Mouse (Mus musculus): ENCODE results near the gene Msl1. TPM values are rescaled to one million over a fixed set of nuclear protein-coding genes. Genes with fewer than 3 reads are reported as not detected.
A peak's percentile ranks its signal among the peaks of the same experiment; 100 is the strongest.

The Msl1 gene
- 87.2 and 94.6 TPM in 2 replicates for total RNA-seq (2014; rRNA removed)
- polyA plus RNA-seq (2015; fragmentation: Nextera tagmentation; extraction: Ambion mirVana) = 16.3 and 24.1 TPM in 2 replicates

DNA sequence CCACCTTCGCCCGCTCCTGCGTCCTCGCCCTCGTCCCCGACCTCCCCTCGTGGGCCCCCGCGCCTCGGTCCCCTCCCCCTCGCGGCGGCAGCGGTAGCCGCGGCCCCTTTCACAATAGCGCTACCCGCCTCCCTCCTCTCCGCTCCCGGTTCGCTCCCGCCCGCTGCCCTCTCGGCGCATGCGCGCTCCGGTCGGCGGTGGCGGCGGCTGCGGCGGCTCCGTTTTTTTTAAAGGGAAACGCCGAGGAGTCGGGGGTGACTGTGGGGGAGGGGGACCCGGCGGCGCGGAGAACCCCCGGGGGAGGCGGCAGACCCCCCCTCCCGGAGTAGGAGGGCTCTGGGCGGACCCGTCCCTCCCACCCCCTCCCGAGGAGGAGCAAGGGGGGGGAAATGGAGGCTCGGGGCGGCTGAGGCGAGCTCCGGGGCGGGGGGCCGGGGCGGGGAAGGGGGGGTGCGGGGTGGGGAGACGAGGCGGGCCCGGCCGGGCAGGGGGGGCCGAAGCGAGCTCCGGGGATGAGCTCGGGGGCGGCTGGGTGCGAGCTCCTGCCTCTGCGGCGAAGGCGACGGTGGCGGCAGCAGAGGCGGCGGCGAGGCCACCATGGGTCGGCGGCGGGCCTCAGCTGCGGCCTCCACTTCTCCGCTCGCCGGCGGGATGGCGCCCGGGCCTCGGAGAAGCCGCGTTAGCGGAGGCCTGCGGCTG lies at the start of gene Msl1:
Gene Msl1 (plus strand): TSS at position 502 of the 699 bp plus-strand sequence.
- Histone ChIP-seq H3K27ac (ENCODE audit: low read depth, low read length) (peak within 1 kb of the TSS; percentile 99), H3K36me3 (ENCODE audit: insufficient read depth) (peaks cover 3% of the 10 kb centered on the region), H3K4me1 (ENCODE audit: insufficient read depth) (peaks cover 21% of the 10 kb centered on the region), H3K27me3 (ENCODE audit: insufficient read depth, low read length) (no peaks in the 10 kb centered on the region), H3K9ac (peak within 1 kb of the TSS; percentile 98), H3K4me2 (ENCODE audit: low read depth) (peak within 1 kb of the TSS; percentile 71), H3K9me3 (ENCODE audit: low read length) (no peaks in the 10 kb centered on the region), H3K4me3 (ENCODE audit: low read depth, low read length) (peak within 1 kb of the TSS; percentile 98)
- ATAC-seq (peak; percentile 69), DNase-seq (peak; percentile 94)
- under 1% methylated on average over 45 of the region's 89 CpGs for WGBS
- no peak; the same call in 1 of the 2 replicates for TF ChIP-seq CTCF (IDR thresholded peaks at IDR 0.05; ENCODE audit: low read depth)

DNA sequence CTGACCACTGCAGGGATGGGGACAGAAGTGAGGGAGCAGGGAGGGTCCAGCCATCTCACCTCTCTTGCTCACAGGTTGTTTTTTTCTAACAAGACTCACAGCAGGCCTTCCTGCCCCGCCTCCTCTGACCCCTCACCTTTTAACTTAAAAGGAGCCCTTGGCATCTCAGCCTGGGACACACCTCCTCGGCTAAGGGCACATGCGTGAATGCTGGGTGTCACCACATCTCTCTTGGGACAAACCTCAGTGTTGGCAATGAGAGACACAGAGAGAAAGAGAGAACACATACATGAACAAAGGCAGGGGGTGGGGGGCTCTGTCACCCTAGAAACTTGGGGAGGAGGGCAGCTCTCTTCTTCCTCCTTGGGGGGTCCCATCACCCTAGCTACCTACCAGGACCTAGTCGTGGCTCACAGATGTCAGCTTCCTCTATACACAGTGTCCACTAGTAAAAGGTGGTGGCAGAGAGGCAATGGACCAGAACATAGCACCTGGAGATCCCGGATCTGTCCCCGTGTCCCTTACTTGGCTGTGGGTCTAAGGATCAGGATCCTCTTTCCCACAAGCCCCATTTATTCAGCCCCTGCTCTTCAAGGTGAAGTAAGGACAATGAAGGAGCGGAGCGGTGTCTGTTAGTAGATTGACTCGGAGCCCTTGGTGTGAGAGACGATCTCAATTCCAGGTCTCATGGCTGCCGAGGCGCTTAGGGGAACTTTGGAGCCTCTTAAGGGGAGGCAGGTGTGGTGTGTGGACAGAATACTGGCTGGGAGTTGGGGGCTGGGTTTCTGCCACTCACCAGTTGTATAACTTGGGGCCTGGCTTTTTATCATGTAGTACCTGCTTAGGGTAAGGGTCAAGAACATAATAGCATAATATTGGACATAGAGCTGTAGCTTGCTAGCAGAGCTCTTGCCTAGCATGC lies 49.1 kb upstream of the Msl1 start:
- no peaks in the 10 kb centered on the region for H3K27me3 ChIP-seq (ENCODE audit: insufficient read depth, low read length)
- H3K4me3 ChIP-seq (ENCODE audit: low read depth, low read length) = peak overlapping the region; percentile 22
- no peaks in the 10 kb centered on the region for H3K9me3 ChIP-seq (ENCODE audit: low read length)
- TF ChIP-seq CTCF (IDR thresholded peaks at IDR 0.05; ENCODE audit: low read depth) = no peak
- H3K4me2 ChIP-seq (ENCODE audit: low read depth) = peak overlapping the region; percentile 94
- 41% methylated on average over 12 of the region's 12 CpGs for WGBS
- peak overlapping the region; percentile 99 for H3K27ac ChIP-seq (ENCODE audit: low read depth, low read length)
- H3K36me3 ChIP-seq (ENCODE audit: insufficient read depth) = no peaks in the 10 kb centered on the region
- ATAC-seq (no peak), DNase-seq (no peak)
- H3K4me1 ChIP-seq (ENCODE audit: insufficient read depth) = peaks cover 70% of the 10 kb centered on the region
- peak overlapping the region; percentile 50 for H3K9ac ChIP-seq

- Histone ChIP-seq H3K27ac (ENCODE audit: low read depth, low read length) (peak overlapping the region; percentile 99), H3K4me1 (ENCODE audit: insufficient read depth) (peaks cover 75% of the 10 kb centered on the region), H3K4me3 (ENCODE audit: low read depth, low read length) (peak overlapping the region; percentile 22), H3K27me3 (ENCODE audit: insufficient read depth, low read length) (no peaks in the 10 kb centered on the region), H3K36me3 (ENCODE audit: insufficient read depth) (no peaks in the 10 kb centered on the region), H3K9ac (peak overlapping the region; percentile 50), H3K9me3 (ENCODE audit: low read length) (no peaks in the 10 kb centered on the region), H3K4me2 (ENCODE audit: low read depth) (peak overlapping the region; percentile 94)
- ATAC-seq = peak; percentile 84
- peak; percentile 96 for DNase-seq
- WGBS = 6% methylated on average over 19 of the region's 19 CpGs
- no peak for TF ChIP-seq CTCF (IDR thresholded peaks at IDR 0.05; ENCODE audit: low read depth)
Measured at GRCm38 (mm10) chr11:98746855-98747693, 48.2 kb upstream of the Msl1 start.

DNA sequence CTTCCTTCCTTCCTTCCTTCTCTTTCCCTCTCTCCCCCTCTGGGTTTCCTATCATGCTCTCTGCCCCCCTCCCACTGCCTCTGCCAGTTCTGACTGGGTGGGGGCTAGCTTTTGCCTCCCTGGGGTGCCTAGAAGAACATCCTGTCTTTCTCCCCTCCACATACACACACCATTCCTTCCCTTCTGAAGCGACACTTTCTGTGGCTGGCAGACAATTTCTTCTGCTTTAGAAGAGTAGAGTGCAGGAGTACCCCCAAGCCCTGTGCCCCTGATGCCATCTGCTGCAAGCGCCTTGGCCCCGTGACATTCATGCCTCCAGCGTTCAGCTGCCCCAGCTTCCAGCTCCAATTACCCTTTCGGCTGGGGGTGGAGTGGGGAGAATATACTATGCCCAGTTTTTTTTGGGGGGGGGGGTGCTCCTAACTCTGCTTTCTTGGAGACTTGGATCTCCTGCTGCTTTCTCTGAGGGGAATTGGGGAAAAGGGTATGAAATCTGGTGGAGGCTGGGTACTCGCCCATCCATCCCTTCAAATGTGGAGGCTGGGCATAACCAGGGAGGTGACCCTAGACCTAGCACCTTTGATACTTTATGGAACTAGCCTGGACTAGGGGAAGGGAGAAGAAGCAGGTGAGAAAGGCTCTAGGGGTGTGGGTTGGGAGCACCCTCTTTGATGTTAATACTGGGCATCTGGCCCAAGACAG lies 47.4 kb upstream of the Msl1 start:
- H3K9me3 ChIP-seq (ENCODE audit: low read length) = no peaks in the 10 kb centered on the region
- H3K27me3 ChIP-seq (ENCODE audit: insufficient read depth, low read length) = no peaks in the 10 kb centered on the region
- peak overlapping the region; percentile 94 for H3K4me2 ChIP-seq (ENCODE audit: low read depth)
- H3K36me3 ChIP-seq (ENCODE audit: insufficient read depth) = peaks cover 1% of the 10 kb centered on the region
- DNase-seq (no peak), ATAC-seq (peak; percentile 27)
- no peak for TF ChIP-seq CTCF (IDR thresholded peaks at IDR 0.05; ENCODE audit: low read depth)
- peak overlapping the region; percentile 30 for H3K4me3 ChIP-seq (ENCODE audit: low read depth, low read length)
- 4% methylated on average over 6 of the region's 6 CpGs for WGBS
- peak overlapping the region; percentile 66 for H3K9ac ChIP-seq
- H3K4me1 ChIP-seq (ENCODE audit: insufficient read depth) = peaks cover 75% of the 10 kb centered on the region
- H3K27ac ChIP-seq (ENCODE audit: low read depth, low read length) = peak overlapping the region; percentile 99

DNA sequence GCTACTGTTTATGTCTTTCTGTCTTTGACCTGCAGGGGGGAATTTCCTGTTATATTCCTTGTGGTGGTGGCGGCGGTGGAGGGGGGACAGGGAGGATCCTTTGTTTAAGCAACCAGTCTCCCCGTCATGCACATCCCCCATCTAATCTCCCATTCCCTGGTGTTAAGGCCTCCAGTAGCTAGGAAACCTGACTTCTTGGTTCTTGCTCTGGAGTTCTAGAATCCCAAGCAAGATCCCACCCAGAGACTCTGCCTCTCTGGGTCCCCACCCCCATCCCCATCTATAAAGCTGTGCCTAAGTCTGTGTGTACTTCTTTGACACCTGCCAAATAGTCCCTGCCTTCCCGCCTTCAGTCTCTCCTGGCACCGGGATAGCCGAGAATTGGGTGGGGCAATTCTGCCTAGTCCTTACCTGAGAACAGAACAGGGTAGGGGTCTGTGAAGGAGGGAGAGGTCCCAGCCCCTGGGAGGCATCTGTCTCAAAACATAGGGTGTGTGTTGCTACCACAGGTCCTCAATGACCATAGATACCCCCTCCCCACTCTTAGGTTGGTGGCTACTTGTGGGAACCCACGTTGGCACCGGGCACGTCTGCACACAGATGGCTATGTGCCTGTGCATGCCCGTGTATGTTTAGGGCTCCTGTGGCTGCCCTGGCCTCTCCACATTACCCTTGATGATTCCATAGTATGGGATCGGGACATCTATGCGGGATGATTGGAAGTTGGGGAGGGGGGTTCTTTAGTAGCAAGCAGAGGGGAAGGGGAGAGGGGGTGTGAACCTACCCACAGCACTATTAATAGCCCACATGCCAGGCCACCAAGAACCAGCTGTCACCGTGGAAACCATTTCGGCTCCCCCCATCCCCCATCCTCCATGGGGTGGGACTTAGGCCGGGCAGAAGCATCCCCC lies 46.6 kb upstream of the Msl1 start:
- Histone ChIP-seq H3K4me3 (ENCODE audit: low read depth, low read length) (peak overlapping the region; percentile 30), H3K27me3 (ENCODE audit: insufficient read depth, low read length) (no peaks in the 10 kb centered on the region)
- ATAC-seq = peak; percentile 36

More for the DNA sequence above, 46.6 kb upstream of the Msl1 start:
- Histone ChIP-seq H3K4me2 (ENCODE audit: low read depth) (peak overlapping the region; percentile 94), H3K4me1 (ENCODE audit: insufficient read depth) (peaks cover 71% of the 10 kb centered on the region), H3K9ac (peak overlapping the region; percentile 66), H3K36me3 (ENCODE audit: insufficient read depth) (peaks cover 9% of the 10 kb centered on the region), H3K27ac (ENCODE audit: low read depth, low read length) (peak overlapping the region; percentile 99), H3K9me3 (ENCODE audit: low read length) (no peaks in the 10 kb centered on the region)
- TF ChIP-seq CTCF (IDR thresholded peaks at IDR 0.05; ENCODE audit: low read depth) = peak; percentile 26; the same call in 1 of the 2 replicates
- 2% methylated on average over 15 of the region's 15 CpGs for WGBS
- peak; percentile 85 for DNase-seq
